Mouse (Mus musculus): ENCODE measurements around the gene Acot7. TPM values are rescaled to one million over a fixed set of nuclear protein-coding genes. Genes with fewer than 3 reads are reported as not detected.

Gene Acot7
- polyA plus RNA-seq, 1 experiment from 2014 or later, result 269 TPM

DNA sequence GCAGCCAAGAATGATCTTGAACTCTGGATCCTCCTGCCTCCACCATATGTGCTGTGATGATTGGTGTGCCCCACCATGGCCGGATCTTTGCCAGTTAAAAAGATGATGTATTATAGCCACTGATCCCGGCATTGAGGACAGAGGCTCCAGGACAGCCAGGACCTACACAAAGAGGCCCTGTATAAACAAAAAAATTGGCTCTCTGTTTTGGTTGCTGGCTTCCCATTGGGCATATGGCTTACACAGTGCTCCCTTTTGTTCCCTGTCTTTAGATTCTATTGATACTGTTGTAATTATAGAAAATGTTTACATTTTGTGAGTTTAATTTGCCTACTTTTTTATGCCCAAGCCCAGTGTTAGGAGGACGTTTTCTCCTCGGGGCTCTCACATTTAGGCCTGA, 14.6 kb downstream of the Acot7 start:
- H3K4me3 ChIP-seq (replicated peaks; ENCODE audit: low read length), result no peak overlapping the region
- H3K27ac ChIP-seq (ENCODE audit: low read length), result peak overlapping the region; percentile 24; the same call in 1 of the 2 replicates
- peaks cover 9% of the 10 kb centered on the region for H3K4me1 ChIP-seq (replicated peaks; ENCODE audit: control insufficient read depth, insufficient read depth, low read length)
- no peaks in the 10 kb centered on the region for H3K27me3 ChIP-seq (replicated peaks; ENCODE audit: control insufficient read depth, insufficient read depth, low read length)
- no peaks in the 10 kb centered on the region for H3K9me3 ChIP-seq (ENCODE audit: control insufficient read depth, low read length)
- no peak for ATAC-seq
- no peak overlapping the region; the same call in 1 of the 2 replicates for H3K4me2 ChIP-seq (ENCODE audit: low read length)
- 7% methylated on average over 4 of the region's 4 CpGs for WGBS
- no peak overlapping the region for H3K9ac ChIP-seq (replicated peaks; ENCODE audit: low read depth, low read length)
- no peaks in the 10 kb centered on the region for H3K36me3 ChIP-seq (ENCODE audit: control insufficient read depth, insufficient read depth)

DNA sequence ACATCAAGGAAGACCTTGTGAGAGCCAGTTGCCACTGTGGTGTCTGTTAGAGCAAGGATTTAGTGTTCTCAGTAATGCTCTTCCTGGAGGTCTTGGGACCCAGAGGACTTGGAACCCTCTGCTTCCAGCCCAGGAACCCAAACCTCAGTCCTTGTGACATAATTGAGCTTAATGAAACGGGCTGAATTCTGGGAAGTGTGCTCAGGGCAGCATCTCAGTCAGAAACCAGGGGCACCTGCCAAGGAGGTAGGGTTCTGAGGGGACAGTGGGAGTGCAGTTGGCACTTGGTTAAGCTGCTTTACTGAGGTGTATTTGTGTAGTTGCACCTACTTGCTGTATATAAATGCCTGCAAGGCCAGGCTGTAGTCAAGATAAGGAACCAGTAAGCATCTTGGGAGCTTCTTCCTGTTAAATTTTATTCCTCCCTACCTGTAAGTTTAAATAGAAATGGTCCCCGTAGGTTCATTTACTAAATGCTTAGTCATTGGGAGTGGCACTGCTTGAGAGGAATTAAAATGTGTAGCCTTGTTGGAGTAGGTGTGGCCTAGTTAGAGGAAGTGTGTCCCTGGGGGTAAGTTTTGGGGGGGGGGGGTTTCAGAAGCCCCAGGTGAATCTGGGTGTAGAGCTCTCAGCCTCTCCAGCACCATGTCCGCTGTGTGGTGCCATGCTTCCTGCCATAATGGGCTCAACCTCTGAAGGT, 16.7 kb downstream of the Acot7 start:
- no peaks in the 10 kb centered on the region for H3K27me3 ChIP-seq (replicated peaks; ENCODE audit: control insufficient read depth, insufficient read depth, low read length)
- 82% methylated on average over 3 of the region's 3 CpGs for WGBS

DNA sequence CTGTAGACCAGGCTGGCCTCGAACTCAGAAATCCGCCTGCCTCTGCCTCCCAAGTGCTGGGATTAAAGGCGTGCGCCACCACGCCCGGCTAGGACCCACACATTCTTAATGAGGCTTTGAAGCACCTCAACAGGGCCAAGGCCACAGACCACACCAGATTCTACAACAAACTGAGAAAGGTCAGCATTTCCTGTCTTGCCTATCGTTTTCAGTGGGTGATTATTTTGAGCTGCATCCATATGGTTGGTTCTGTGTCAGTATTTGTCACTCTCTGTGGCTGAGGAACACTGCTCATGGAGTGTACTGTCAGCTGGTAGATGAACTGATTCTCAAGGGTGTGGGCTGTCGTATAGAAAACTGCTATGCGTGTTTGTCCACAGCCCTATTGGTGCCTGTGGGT, 18.3 kb downstream of the Acot7 start:
- no peaks in the 10 kb centered on the region for H3K36me3 ChIP-seq (ENCODE audit: control insufficient read depth, insufficient read depth)
- no peak overlapping the region for H3K4me2 ChIP-seq (ENCODE audit: low read length)
- peaks cover 9% of the 10 kb centered on the region for H3K4me1 ChIP-seq (replicated peaks; ENCODE audit: control insufficient read depth, insufficient read depth, low read length)
- H3K9ac ChIP-seq (replicated peaks; ENCODE audit: low read depth, low read length), result no peak overlapping the region
- WGBS, result 89% methylated on average over 8 of the region's 9 CpGs
- H3K9me3 ChIP-seq (ENCODE audit: control insufficient read depth, low read length), result no peaks in the 10 kb centered on the region
- no peaks in the 10 kb centered on the region for H3K27me3 ChIP-seq (replicated peaks; ENCODE audit: control insufficient read depth, insufficient read depth, low read length)
- no peak for ATAC-seq
- no peak overlapping the region for H3K4me3 ChIP-seq (replicated peaks; ENCODE audit: low read length)
- H3K27ac ChIP-seq (ENCODE audit: low read length), result no peak overlapping the region

More for the DNA sequence above, 16.7 kb downstream of the Acot7 start:
- H3K9me3 ChIP-seq (ENCODE audit: control insufficient read depth, low read length), result no peaks in the 10 kb centered on the region
- H3K4me1 ChIP-seq (replicated peaks; ENCODE audit: control insufficient read depth, insufficient read depth, low read length), result peaks cover 9% of the 10 kb centered on the region
- H3K4me3 ChIP-seq (replicated peaks; ENCODE audit: low read length), result no peak overlapping the region
- no peak overlapping the region for H3K9ac ChIP-seq (replicated peaks; ENCODE audit: low read depth, low read length)
- H3K36me3 ChIP-seq (ENCODE audit: control insufficient read depth, insufficient read depth), result no peaks in the 10 kb centered on the region
- no peak for ATAC-seq
- no peak overlapping the region for H3K4me2 ChIP-seq (ENCODE audit: low read length)
- no peak overlapping the region for H3K27ac ChIP-seq (ENCODE audit: low read length)

DNA sequence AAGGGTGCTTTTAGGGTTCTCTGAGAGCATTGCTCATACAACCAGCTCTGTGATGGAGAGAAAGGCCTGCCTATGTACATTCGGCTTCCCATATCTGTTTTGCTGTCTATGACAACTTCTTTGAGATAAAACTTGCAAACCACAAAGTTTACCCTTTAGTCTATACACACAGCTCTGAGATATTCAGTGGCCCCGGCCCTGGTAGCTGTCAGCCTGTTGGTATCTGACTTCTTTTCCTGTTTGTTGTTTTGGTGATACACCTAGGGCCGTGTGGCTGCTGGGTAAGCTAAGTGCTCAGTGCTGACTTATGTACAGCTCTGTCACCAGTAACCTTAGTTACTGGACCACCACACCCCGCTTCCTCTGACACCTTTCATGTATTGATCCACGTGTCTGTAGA, 19.6 kb downstream of the Acot7 start:
- 86% methylated on average over 5 of the region's 5 CpGs for WGBS
- Histone ChIP-seq H3K27ac (ENCODE audit: low read length) (no peak overlapping the region), H3K27me3 (replicated peaks; ENCODE audit: control insufficient read depth, insufficient read depth, low read length) (no peaks in the 10 kb centered on the region), H3K4me2 (ENCODE audit: low read length) (no peak overlapping the region), H3K4me1 (replicated peaks; ENCODE audit: control insufficient read depth, insufficient read depth, low read length) (peaks cover 7% of the 10 kb centered on the region), H3K9me3 (ENCODE audit: control insufficient read depth, low read length) (no peaks in the 10 kb centered on the region), H3K4me3 (replicated peaks; ENCODE audit: low read length) (no peak overlapping the region), H3K9ac (replicated peaks; ENCODE audit: low read depth, low read length) (no peak overlapping the region), H3K36me3 (ENCODE audit: control insufficient read depth, insufficient read depth) (no peaks in the 10 kb centered on the region)
- no peak for ATAC-seq

DNA sequence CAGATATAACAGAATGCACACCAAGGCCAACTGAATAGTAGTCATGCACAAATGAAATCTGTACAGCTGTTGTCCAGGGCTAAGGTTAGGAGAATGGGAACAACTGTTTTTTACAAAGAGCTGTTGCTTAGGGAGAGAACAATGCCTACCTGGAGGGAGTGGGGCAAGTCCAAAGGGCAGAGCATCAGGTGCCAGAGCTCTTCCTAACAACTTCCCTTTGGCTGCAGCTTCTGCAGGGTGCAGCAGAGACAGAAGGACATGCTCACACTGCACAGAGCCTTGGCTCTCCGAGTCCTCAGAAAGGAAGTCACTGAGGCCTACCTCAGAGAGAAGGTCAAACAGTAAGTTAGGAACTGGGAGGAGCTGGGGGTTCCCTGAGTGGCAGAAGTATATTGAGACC, 21.7 kb downstream of the Acot7 start:
- H3K9ac ChIP-seq (replicated peaks; ENCODE audit: low read depth, low read length), result no peak overlapping the region
- no peak overlapping the region for H3K27ac ChIP-seq (ENCODE audit: low read length)
- no peaks in the 10 kb centered on the region for H3K36me3 ChIP-seq (ENCODE audit: control insufficient read depth, insufficient read depth)
- H3K4me2 ChIP-seq (ENCODE audit: low read length), result no peak overlapping the region
- no peak for ATAC-seq
- peaks cover 7% of the 10 kb centered on the region for H3K4me1 ChIP-seq (replicated peaks; ENCODE audit: control insufficient read depth, insufficient read depth, low read length)
- 86% methylated on average over 1 of the region's 1 CpGs for WGBS
- H3K27me3 ChIP-seq (replicated peaks; ENCODE audit: control insufficient read depth, insufficient read depth, low read length), result no peaks in the 10 kb centered on the region
- no peak overlapping the region for H3K4me3 ChIP-seq (replicated peaks; ENCODE audit: low read length)
- no peaks in the 10 kb centered on the region for H3K9me3 ChIP-seq (ENCODE audit: control insufficient read depth, low read length)

DNA sequence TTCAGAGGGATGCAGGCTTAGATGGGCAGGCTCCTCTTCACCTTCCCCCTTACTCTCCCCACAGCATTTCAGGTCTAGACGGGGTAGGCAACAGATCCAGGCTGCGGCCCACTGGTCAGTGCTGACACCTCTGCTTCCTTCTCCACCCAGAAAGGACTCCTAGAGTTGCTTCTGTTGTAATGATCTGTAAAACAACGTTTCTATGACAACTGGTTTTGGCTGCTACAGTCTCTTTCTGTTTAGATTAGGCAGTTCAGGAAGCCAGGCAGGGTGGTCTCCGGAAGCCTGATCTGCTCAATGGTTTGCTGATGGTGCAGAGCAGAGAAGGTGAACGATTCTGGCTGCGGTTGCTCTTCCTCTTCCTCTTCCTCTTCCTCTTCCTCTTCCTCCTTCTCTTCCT, 23.6 kb downstream of the Acot7 start:
- no peak for ATAC-seq
- H3K36me3 ChIP-seq (ENCODE audit: control insufficient read depth, insufficient read depth), result no peaks in the 10 kb centered on the region
- no peak overlapping the region for H3K9ac ChIP-seq (replicated peaks; ENCODE audit: low read depth, low read length)
- H3K9me3 ChIP-seq (ENCODE audit: control insufficient read depth, low read length), result no peaks in the 10 kb centered on the region
- H3K27me3 ChIP-seq (replicated peaks; ENCODE audit: control insufficient read depth, insufficient read depth, low read length), result no peaks in the 10 kb centered on the region
- peaks cover 7% of the 10 kb centered on the region for H3K4me1 ChIP-seq (replicated peaks; ENCODE audit: control insufficient read depth, insufficient read depth, low read length)
- H3K4me2 ChIP-seq (ENCODE audit: low read length), result no peak overlapping the region
- WGBS, result 81% methylated on average over 6 of the region's 6 CpGs
- H3K27ac ChIP-seq (ENCODE audit: low read length), result no peak overlapping the region
- no peak overlapping the region for H3K4me3 ChIP-seq (replicated peaks; ENCODE audit: low read length)

DNA sequence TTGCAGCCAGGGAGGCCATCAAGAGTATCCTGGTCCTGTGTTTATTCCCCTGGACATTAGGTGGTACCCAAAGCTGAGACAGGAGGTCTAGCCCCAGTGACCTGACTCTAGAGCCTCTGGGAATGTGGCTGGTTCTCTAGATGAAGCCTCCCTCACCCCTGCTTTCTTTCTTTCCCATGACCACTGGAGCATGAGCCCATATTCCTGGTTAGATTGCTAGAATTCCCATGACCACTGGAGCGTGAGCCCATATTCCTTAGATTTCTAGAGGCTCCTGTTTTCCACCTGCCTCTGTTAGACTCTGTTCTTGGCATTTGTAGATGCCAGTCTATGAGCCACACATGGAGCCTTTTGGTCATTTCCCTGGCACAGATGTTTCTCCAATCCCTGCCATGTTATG, 24.5 kb downstream of the Acot7 start:
- Histone ChIP-seq H3K4me3 (replicated peaks; ENCODE audit: low read length) (no peak overlapping the region), H3K4me1 (replicated peaks; ENCODE audit: control insufficient read depth, insufficient read depth, low read length) (peaks cover 7% of the 10 kb centered on the region), H3K36me3 (ENCODE audit: control insufficient read depth, insufficient read depth) (no peaks in the 10 kb centered on the region), H3K27ac (ENCODE audit: low read length) (no peak overlapping the region), H3K9me3 (ENCODE audit: control insufficient read depth, low read length) (no peaks in the 10 kb centered on the region), H3K4me2 (ENCODE audit: low read length) (no peak overlapping the region), H3K9ac (replicated peaks; ENCODE audit: low read depth, low read length) (no peak overlapping the region), H3K27me3 (replicated peaks; ENCODE audit: control insufficient read depth, insufficient read depth, low read length) (no peaks in the 10 kb centered on the region)
- 100% methylated on average over 1 of the region's 1 CpGs for WGBS
- no peak for ATAC-seq

DNA sequence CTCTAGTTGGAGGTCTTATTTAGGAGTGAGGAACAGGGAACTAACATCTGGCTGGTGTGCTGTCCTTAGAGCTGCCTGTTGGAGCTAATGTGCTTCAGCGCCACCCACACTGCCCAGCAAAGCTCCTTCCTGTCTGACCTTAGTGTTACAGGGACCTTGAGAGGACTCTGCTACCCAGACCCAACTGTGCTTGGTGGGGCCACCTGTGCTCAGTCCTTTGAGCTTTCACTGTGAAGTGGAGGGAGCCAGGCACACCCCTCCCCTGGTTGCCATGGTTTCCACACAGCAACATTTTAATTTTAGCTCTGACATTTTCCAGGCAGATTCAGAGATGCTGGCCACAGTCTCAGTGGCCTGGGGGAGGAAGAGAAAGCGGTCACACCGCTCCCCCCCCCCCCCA, 25.0 kb downstream of the Acot7 start:
- Histone ChIP-seq H3K4me3 (replicated peaks; ENCODE audit: low read length) (no peak overlapping the region), H3K9ac (replicated peaks; ENCODE audit: low read depth, low read length) (no peak overlapping the region), H3K4me2 (ENCODE audit: low read length) (no peak overlapping the region), H3K36me3 (ENCODE audit: control insufficient read depth, insufficient read depth) (no peaks in the 10 kb centered on the region), H3K27me3 (replicated peaks; ENCODE audit: control insufficient read depth, insufficient read depth, low read length) (no peaks in the 10 kb centered on the region), H3K27ac (ENCODE audit: low read length) (no peak overlapping the region), H3K9me3 (ENCODE audit: control insufficient read depth, low read length) (no peaks in the 10 kb centered on the region), H3K4me1 (replicated peaks; ENCODE audit: control insufficient read depth, insufficient read depth, low read length) (peaks cover 7% of the 10 kb centered on the region)
- no peak for ATAC-seq
- WGBS, result 83% methylated on average over 3 of the region's 3 CpGs

DNA sequence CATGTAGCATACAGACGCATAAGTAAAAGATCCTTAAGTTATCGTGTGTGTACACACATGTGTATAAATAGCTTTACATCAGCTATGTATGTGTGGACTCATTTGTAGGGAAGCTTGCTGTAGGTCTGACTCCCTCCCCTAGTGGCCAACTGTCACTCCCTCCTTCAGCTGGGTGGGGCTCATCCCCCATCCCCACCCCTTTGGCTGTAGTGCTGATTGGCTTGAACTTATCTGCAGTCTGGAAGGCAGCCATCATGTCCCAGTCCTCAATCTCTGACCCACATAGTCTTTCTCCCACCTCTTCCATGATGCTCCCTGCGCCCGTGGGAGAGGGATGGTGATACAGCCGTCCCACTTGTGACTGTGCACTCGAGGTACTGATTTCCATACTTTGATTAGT, 26.7 kb downstream of the Acot7 start:
- Histone ChIP-seq H3K4me2 (ENCODE audit: low read length) (no peak overlapping the region), H3K27ac (ENCODE audit: low read length) (no peak overlapping the region), H3K4me1 (replicated peaks; ENCODE audit: control insufficient read depth, insufficient read depth, low read length) (peaks cover 7% of the 10 kb centered on the region), H3K36me3 (ENCODE audit: control insufficient read depth, insufficient read depth) (no peaks in the 10 kb centered on the region), H3K9ac (replicated peaks; ENCODE audit: low read depth, low read length) (no peak overlapping the region), H3K9me3 (ENCODE audit: control insufficient read depth, low read length) (no peaks in the 10 kb centered on the region), H3K27me3 (replicated peaks; ENCODE audit: control insufficient read depth, insufficient read depth, low read length) (no peaks in the 10 kb centered on the region), H3K4me3 (replicated peaks; ENCODE audit: low read length) (no peak overlapping the region)
- ATAC-seq, result no peak
- 91% methylated on average over 6 of the region's 6 CpGs for WGBS

DNA sequence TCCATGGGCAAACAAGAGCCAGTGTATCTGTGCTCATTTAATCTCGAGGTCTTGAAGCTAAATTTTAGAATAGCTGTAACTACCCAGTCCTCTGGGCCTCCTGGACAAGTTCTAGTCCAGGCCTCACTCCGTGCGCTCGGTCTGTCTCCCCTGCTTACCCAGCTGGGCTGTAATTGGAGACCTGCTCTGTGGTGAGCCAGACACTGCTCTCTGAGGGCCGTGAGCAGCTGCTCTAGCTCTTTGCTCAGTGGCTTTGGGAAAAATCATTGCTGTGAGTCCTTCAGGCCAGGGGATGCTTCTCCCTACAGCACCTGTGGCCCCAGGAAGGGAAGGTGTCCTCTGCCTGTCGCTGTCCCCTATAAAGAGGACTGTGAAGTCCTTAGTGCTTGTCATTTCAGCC, 28.3 kb downstream of the Acot7 start:
- no peaks in the 10 kb centered on the region for H3K27me3 ChIP-seq (replicated peaks; ENCODE audit: control insufficient read depth, insufficient read depth, low read length)
- no peak overlapping the region for H3K4me2 ChIP-seq (ENCODE audit: low read length)
- H3K27ac ChIP-seq (ENCODE audit: low read length), result no peak overlapping the region
- H3K4me3 ChIP-seq (replicated peaks; ENCODE audit: low read length), result no peak overlapping the region
- H3K9ac ChIP-seq (replicated peaks; ENCODE audit: low read depth, low read length), result no peak overlapping the region
- H3K9me3 ChIP-seq (ENCODE audit: control insufficient read depth, low read length), result no peaks in the 10 kb centered on the region
- H3K36me3 ChIP-seq (ENCODE audit: control insufficient read depth, insufficient read depth), result no peaks in the 10 kb centered on the region
- H3K4me1 ChIP-seq (replicated peaks; ENCODE audit: control insufficient read depth, insufficient read depth, low read length), result peaks cover 7% of the 10 kb centered on the region
- 70% methylated on average over 6 of the region's 6 CpGs for WGBS
- no peak for ATAC-seq

Measured in forebrain, embryonic 16.5 days (tissue).